Mouse (Mus musculus): ENCODE measurements around the gene Grhl1. TPM values are rescaled to one million over a fixed set of nuclear protein-coding genes. Genes with fewer than 3 reads are reported as not detected.
A peak's percentile ranks its signal among the peaks of the same experiment; 100 is the strongest.

The Grhl1 gene
- total RNA-seq, 2 experiments from 2014 or later = 0.90 to 1.4 TPM

- no peak for DNase-seq (ENCODE audit: low spot score in 2 of 2)
These were observed 14.1 kb downstream of the Grhl1 start for GRCm38 (mm10) chr12:24586193-24586592.

- DNase-seq (ENCODE audit: low spot score in 2 of 2) = no peak
These were observed 18.3 kb downstream of the Grhl1 start for GRCm38 (mm10) chr12:24590371-24590770.

GRCm38 (mm10) chr12:24592055-24592454 lies 20.0 kb downstream of the Grhl1 start:
- DNase-seq (ENCODE audit: low spot score in 2 of 2) = no peak

GRCm38 (mm10) chr12:24592956-24593672 lies 21.0 kb downstream of the Grhl1 start:
- peak in 1 of 2 experiments; percentile 45 for DNase-seq (ENCODE audit: low spot score in 2 of 2)

GRCm38 (mm10) chr12:24597376-24597775 lies 25.3 kb downstream of the Grhl1 start:
- DNase-seq (ENCODE audit: low spot score in 2 of 2) = no peak

GRCm38 (mm10) chr12:24599366-24599895 lies 27.3 kb downstream of the Grhl1 start:
- DNase-seq (ENCODE audit: low spot score in 2 of 2) = no peak

- no peak for DNase-seq (ENCODE audit: low spot score in 2 of 2)
These were observed 28.0 kb downstream of the Grhl1 start for GRCm38 (mm10) chr12:24600074-24600473.

GRCm38 (mm10) chr12:24600806-24601205 lies 28.7 kb downstream of the Grhl1 start:
- peak in 1 of 2 experiments; percentile 59 for DNase-seq (ENCODE audit: low spot score in 2 of 2)

GRCm38 (mm10) chr12:24603266-24603665 lies 31.2 kb downstream of the Grhl1 start:
- DNase-seq (ENCODE audit: low spot score in 2 of 2) = peak; percentile 31 to 56

GRCm38 (mm10) chr12:24606166-24606565 lies 34.1 kb downstream of the Grhl1 start:
- DNase-seq (ENCODE audit: low spot score in 2 of 2) = no peak

- DNase-seq (ENCODE audit: low spot score in 2 of 2) = no peak
These were observed 40.5 kb downstream of the Grhl1 start for GRCm38 (mm10) chr12:24612591-24612990.

- no peak for DNase-seq (ENCODE audit: low spot score in 2 of 2)
These were observed 42.5 kb downstream of the Grhl1 start for GRCm38 (mm10) chr12:24614452-24615075.

- no peak for DNase-seq (ENCODE audit: low spot score in 2 of 2)
These were observed 43.1 kb downstream of the Grhl1 start for GRCm38 (mm10) chr12:24615140-24615539.

- no peak for DNase-seq (ENCODE audit: low spot score in 2 of 2)
These were observed 47.4 kb downstream of the Grhl1 start for GRCm38 (mm10) chr12:24619436-24619835.

GRCm38 (mm10) chr12:24623486-24624251 lies 51.6 kb downstream of the Grhl1 start:
- DNase-seq (ENCODE audit: low spot score in 2 of 2) = no peak

- no peak for DNase-seq (ENCODE audit: low spot score in 2 of 2)
These were observed 54.3 kb downstream of the Grhl1 start for GRCm38 (mm10) chr12:24626401-24626800.

GRCm38 (mm10) chr12:24627215-24627614 lies 55.1 kb downstream of the Grhl1 start:
- DNase-seq (ENCODE audit: low spot score in 2 of 2) = no peak

GRCm38 (mm10) chr12:24630220-24630619 lies 58.1 kb downstream of the Grhl1 start:
- no peak for DNase-seq (ENCODE audit: low spot score in 2 of 2)

- DNase-seq (ENCODE audit: low spot score in 2 of 2) = no peak
These were observed 60.3 kb downstream of the Grhl1 start for GRCm38 (mm10) chr12:24632404-24632803.

GRCm38 (mm10) chr12:24633753-24634191 lies 61.7 kb downstream of the Grhl1 start:
- DNase-seq (ENCODE audit: low spot score in 2 of 2) = no peak

GRCm38 (mm10) chr12:24634212-24634611 lies 62.1 kb downstream of the Grhl1 start:
- no peak for DNase-seq (ENCODE audit: low spot score in 2 of 2)

- no peak for DNase-seq (ENCODE audit: low spot score in 2 of 2)
These were observed 62.6 kb downstream of the Grhl1 start for GRCm38 (mm10) chr12:24634648-24635047.

Measured in adrenal gland, postnatal 4 days (tissue).